In the genomic region with DNA sequence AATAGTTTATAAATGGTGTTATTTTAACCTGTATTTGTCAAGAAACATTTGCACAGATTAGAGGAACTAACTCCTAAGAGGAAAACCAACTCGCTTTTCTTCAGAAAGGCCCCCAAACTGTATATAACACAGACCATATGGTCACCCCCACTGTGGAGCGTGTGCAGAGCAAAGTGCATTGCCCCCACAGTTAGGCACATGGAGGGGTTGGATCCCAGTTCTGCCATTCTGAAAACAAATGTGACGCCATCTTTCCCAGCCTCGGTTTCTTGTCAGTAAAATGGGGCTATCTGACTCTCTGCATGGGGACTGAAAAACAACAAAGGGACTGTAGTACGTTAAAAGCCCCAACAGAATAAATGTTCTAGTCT, we compare ENCODE assay signal across 14 mouse cellular contexts.
A peak's percentile ranks its signal among the peaks of the same experiment; 100 is the strongest.
DNase-seq lines count a peak whose midpoint lies in the region; ATAC-seq and TF ChIP-seq lines count a peak whose summit lies in the region.
"Had no signal": no experiment of that assay in that cellular context is flagged by ENCODE, and none has a peak within 500 bp of the region (broad histone marks: within the 10 kb centered on the region; RNA-seq: fewer than 3 reads in every experiment).

No protein-coding gene starts in this region.

- H3K27me3 ChIP-seq in intestine, embryonic 14.5 days (replicated peaks; ENCODE audit: control insufficient read depth, insufficient read depth, low read length), result no peaks in the 10 kb centered on the region
- H3K27me3 ChIP-seq in intestine, embryonic 16.5 days (replicated peaks; ENCODE audit: control insufficient read depth, insufficient read depth, low read length), result no peaks in the 10 kb centered on the region
- no peaks in the 10 kb centered on the region for H3K27me3 ChIP-seq in neural tube, embryonic 11.5 days (ENCODE audit: control insufficient read depth, insufficient read depth, low read length)
- no peaks in the 10 kb centered on the region for H3K27me3 ChIP-seq in neural tube, embryonic 15.5 days (replicated peaks)
- H3K27me3 ChIP-seq in forebrain, embryonic 16.5 days (replicated peaks; ENCODE audit: control insufficient read depth, insufficient read depth, low read length), result no peaks in the 10 kb centered on the region
- no peaks in the 10 kb centered on the region for H3K27me3 ChIP-seq in cerebellum, adult 2 months (ENCODE audit: control insufficient read depth, insufficient read depth, low read length)
- H3K27me3 ChIP-seq: embryonic facial prominence, embryonic 13.5 days; heart, embryonic 13.5 days had no signal

- H3K36me3 ChIP-seq in intestine, embryonic 14.5 days (ENCODE audit: control insufficient read depth, insufficient read depth, low read length), result no peaks in the 10 kb centered on the region
- no peaks in the 10 kb centered on the region for H3K36me3 ChIP-seq in intestine, embryonic 16.5 days (ENCODE audit: control insufficient read depth, insufficient read depth, low read length)
- no peaks in the 10 kb centered on the region for H3K36me3 ChIP-seq in neural tube, embryonic 11.5 days (ENCODE audit: control insufficient read depth, insufficient read depth, low read length)
- H3K36me3 ChIP-seq in neural tube, embryonic 15.5 days, result no peaks in the 10 kb centered on the region
- no peaks in the 10 kb centered on the region for H3K36me3 ChIP-seq in forebrain, embryonic 16.5 days (ENCODE audit: control insufficient read depth, insufficient read depth)
- H3K36me3 ChIP-seq: embryonic facial prominence, embryonic 13.5 days; heart, embryonic 13.5 days had no signal

- ATAC-seq in intestine, embryonic 14.5 days (replicated peaks; ENCODE audit: low FRiP score, low TSS enrichment, low read depth), result no peak
- no peak for ATAC-seq in intestine, embryonic 16.5 days
- ATAC-seq in neural tube, embryonic 11.5 days (ENCODE audit: insufficient read depth, low FRiP score, low TSS enrichment), result 0 out of 2 replicates have a peak, but pooled peaks have one; percentile 33
- ATAC-seq in neural tube, embryonic 15.5 days (ENCODE audit: low FRiP score), result no peak; the same call in 1 of the 2 replicates
- peak; percentile 41; the same call in 1 of the 2 replicates for ATAC-seq in forebrain, embryonic 16.5 days
- ATAC-seq: inflammation-experienced regulatory T-cells, adult 6 months had no signal

- no peak overlapping the region for H3K4me3 ChIP-seq in intestine, embryonic 14.5 days (ENCODE audit: low read depth, low read length)
- no peak overlapping the region for H3K4me3 ChIP-seq in intestine, embryonic 16.5 days (ENCODE audit: low read length)
- no peak overlapping the region for H3K4me3 ChIP-seq in neural tube, embryonic 11.5 days (ENCODE audit: low read depth, low read length)
- H3K4me3 ChIP-seq in neural tube, embryonic 15.5 days (replicated peaks), result no peak overlapping the region
- H3K4me3 ChIP-seq in forebrain, embryonic 16.5 days (replicated peaks; ENCODE audit: low read length), result no peak overlapping the region
- H3K4me3 ChIP-seq in cerebellum, adult 2 months (replicated peaks; ENCODE audit: insufficient read depth, low read depth, low read length), result no peak overlapping the region
- H3K4me3 ChIP-seq: embryonic facial prominence, embryonic 13.5 days; heart, adult 2 months; heart, embryonic 13.5 days had no signal

- peak; percentile 61 for DNase-seq in heart, adult 11 months
- no peak for DNase-seq in heart, adult 8-10 months (ENCODE audit: low spot score)
- peak; percentile 40 for DNase-seq in intestine, embryonic 14.5 days (ENCODE audit: low spot score)
- DNase-seq in neural tube, embryonic 11.5 days (ENCODE audit: low spot score), result no peak
- DNase-seq in cerebellum, adult 2 months, result no peak
- DNase-seq: cerebellum, adult 11-12 months had no signal

- H3K4me2 ChIP-seq in intestine, embryonic 14.5 days (ENCODE audit: low read length), result no peak overlapping the region
- no peak overlapping the region for H3K4me2 ChIP-seq in intestine, embryonic 16.5 days (ENCODE audit: low read depth, low read length)
- H3K4me2 ChIP-seq in neural tube, embryonic 11.5 days (ENCODE audit: low read depth), result no peak overlapping the region
- H3K4me2 ChIP-seq in neural tube, embryonic 15.5 days, result no peak overlapping the region
- H3K4me2 ChIP-seq in forebrain, embryonic 16.5 days (ENCODE audit: low read length), result no peak overlapping the region
- H3K4me2 ChIP-seq: embryonic facial prominence, embryonic 13.5 days; heart, embryonic 13.5 days; hindbrain, embryonic 14.5 days had no signal

- no peak overlapping the region for H3K9ac ChIP-seq in intestine, embryonic 14.5 days (ENCODE audit: low read length)
- no peak overlapping the region for H3K9ac ChIP-seq in intestine, embryonic 16.5 days (ENCODE audit: low read depth, low read length)
- H3K9ac ChIP-seq in neural tube, embryonic 11.5 days (ENCODE audit: low read length), result no peak overlapping the region
- H3K9ac ChIP-seq in neural tube, embryonic 15.5 days (replicated peaks), result no peak overlapping the region
- H3K9ac ChIP-seq in forebrain, embryonic 16.5 days (replicated peaks; ENCODE audit: low read depth, low read length), result no peak overlapping the region
- H3K9ac ChIP-seq: embryonic facial prominence, embryonic 13.5 days; heart, embryonic 13.5 days had no signal

- TF ChIP-seq CTCF in cerebellum, adult 2 months (IDR thresholded peaks at IDR 0.05; ENCODE audit: borderline replicate concordance, insufficient read depth, low read depth, low read length), result no peak

- H3K9me3 ChIP-seq in intestine, embryonic 14.5 days (ENCODE audit: control insufficient read depth, low read length), result no peaks in the 10 kb centered on the region
- H3K9me3 ChIP-seq in intestine, embryonic 16.5 days (ENCODE audit: control insufficient read depth, low read length), result no peaks in the 10 kb centered on the region
- no peaks in the 10 kb centered on the region for H3K9me3 ChIP-seq in neural tube, embryonic 11.5 days (ENCODE audit: control insufficient read depth, low read length)
- H3K9me3 ChIP-seq in neural tube, embryonic 15.5 days (replicated peaks), result no peaks in the 10 kb centered on the region
- no peaks in the 10 kb centered on the region for H3K9me3 ChIP-seq in forebrain, embryonic 16.5 days (ENCODE audit: control insufficient read depth, low read length)
- H3K9me3 ChIP-seq: embryonic facial prominence, embryonic 13.5 days; heart, embryonic 13.5 days had no signal

- no peak overlapping the region for H3K27ac ChIP-seq in intestine, embryonic 14.5 days (ENCODE audit: low read depth)
- no peak overlapping the region for H3K27ac ChIP-seq in intestine, embryonic 16.5 days (ENCODE audit: low read length)
- no peak overlapping the region for H3K27ac ChIP-seq in neural tube, embryonic 11.5 days (ENCODE audit: low read depth, low read length)
- no peak overlapping the region for H3K27ac ChIP-seq in neural tube, embryonic 15.5 days (replicated peaks)
- no peak overlapping the region for H3K27ac ChIP-seq in forebrain, embryonic 16.5 days (ENCODE audit: low read length)
- H3K27ac ChIP-seq in cerebellum, adult 2 months (ENCODE audit: insufficient read depth, low read length), result no peak overlapping the region
- H3K27ac ChIP-seq: embryonic facial prominence, embryonic 13.5 days; heart, adult 2 months; heart, embryonic 13.5 days; hindbrain, embryonic 14.5 days had no signal

- H3K4me1 ChIP-seq in intestine, embryonic 14.5 days (replicated peaks; ENCODE audit: control insufficient read depth, insufficient read depth, low read length), result no peaks in the 10 kb centered on the region
- H3K4me1 ChIP-seq in intestine, embryonic 16.5 days (ENCODE audit: control insufficient read depth, insufficient read depth, low read length), result no peaks in the 10 kb centered on the region
- peaks cover 5% of the 10 kb centered on the region for H3K4me1 ChIP-seq in neural tube, embryonic 11.5 days (ENCODE audit: control insufficient read depth, insufficient read depth, low read length)
- H3K4me1 ChIP-seq in neural tube, embryonic 15.5 days, result no peaks in the 10 kb centered on the region
- H3K4me1 ChIP-seq in forebrain, embryonic 16.5 days (replicated peaks; ENCODE audit: control insufficient read depth, insufficient read depth, low read length), result peaks cover 8% of the 10 kb centered on the region
- no peaks in the 10 kb centered on the region for H3K4me1 ChIP-seq in cerebellum, adult 2 months (ENCODE audit: control insufficient read depth, insufficient read depth, low read length)
- H3K4me1 ChIP-seq: heart, embryonic 13.5 days had no signal

- 74% methylated on average over 5 of the region's 5 CpGs for WGBS in intestine, embryonic 14.5 days
- 71% methylated on average over 5 of the region's 5 CpGs for WGBS in intestine, embryonic 16.5 days
- WGBS in neural tube, embryonic 11.5 days, result 73% methylated on average over 5 of the region's 5 CpGs
- 69% methylated on average over 5 of the region's 5 CpGs for WGBS in neural tube, embryonic 15.5 days
- 52% methylated on average over 5 of the region's 5 CpGs for WGBS in forebrain, embryonic 16.5 days
- WGBS in cerebellum, adult 2 months, result 69% methylated on average over 5 of the region's 5 CpGs

- no peak for TF ChIP-seq POLR2A in cerebellum, adult 2 months (IDR thresholded peaks at IDR 0.05; ENCODE audit: borderline replicate concordance, insufficient read depth, low read length)

Comparison
In these comparisons a context has a peak if more than half of its experiments do, and no peak if none do; other contexts are left out.
1. DNase-seq: peak in heart, adult 11 months (single experiment) and intestine, embryonic 14.5 days (single experiment); none in heart, adult 8-10 months (single experiment), neural tube, embryonic 11.5 days (single experiment) and cerebellum, adult 2 months (0 of 2).
2. ATAC-seq: peak in neural tube, embryonic 11.5 days (single experiment) and forebrain, embryonic 16.5 days (single experiment); none in intestine, embryonic 14.5 days (single experiment), intestine, embryonic 16.5 days (single experiment) and neural tube, embryonic 15.5 days (single experiment).